Mouse (Mus musculus) lung, postnatal 0 days (tissue): Measurements from ENCODE around the gene Grik4.

Source experiments
- CTCF ChIP-seq: IDR thresholded peaks from 2 replicates; pipeline ENCODE4 v1.5.1; 2016; ENCODE audit warnings: antibody characterized with exemption, mild to moderate bottlenecking
- EP300 ChIP-seq: IDR thresholded peaks from 2 replicates; pipeline ENCODE4 v1.6.1; 2016; ENCODE audit warnings: antibody characterized with exemption, mild to moderate bottlenecking, control low read depth

DNA sequence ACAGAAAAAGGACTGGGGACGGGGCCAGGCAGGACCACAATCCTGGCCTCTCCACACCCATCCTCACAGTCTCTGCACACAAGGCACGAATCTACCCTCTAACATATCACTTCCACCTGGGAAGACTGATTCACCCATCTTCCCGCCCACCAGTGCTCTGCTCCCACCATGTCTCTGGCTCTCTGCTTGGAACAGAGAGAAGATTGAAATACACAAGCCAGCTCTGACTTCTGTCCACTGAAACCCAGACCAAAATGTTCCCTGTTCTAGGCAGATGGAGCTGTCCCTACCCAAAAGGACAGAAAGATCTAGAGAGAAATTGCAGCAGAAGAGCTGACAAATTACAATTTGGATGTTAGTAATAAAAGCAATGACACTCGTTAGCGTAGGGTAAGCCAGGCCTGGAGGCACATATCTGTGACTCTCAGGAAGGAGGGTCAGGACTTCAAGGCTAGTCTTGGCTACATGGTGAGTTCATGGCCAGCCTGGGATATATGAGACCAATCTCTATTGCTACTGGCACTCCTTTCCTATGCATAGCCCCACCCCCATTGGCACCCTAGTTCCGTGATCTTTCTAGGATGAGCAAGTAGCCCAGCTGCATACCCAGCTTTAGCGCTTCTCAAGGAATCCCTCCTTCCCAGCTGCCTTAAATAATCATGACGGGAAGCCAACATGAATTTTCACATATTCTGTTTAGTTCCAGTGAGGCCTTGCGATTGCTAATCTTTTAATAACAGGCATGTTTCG is 97.4 kb downstream of the Grik4 start:
- no peak for TF ChIP-seq CTCF
- no peak for TF ChIP-seq EP300
